ENCODE assay signal across 10 mouse cellular contexts in the genomic region with DNA sequence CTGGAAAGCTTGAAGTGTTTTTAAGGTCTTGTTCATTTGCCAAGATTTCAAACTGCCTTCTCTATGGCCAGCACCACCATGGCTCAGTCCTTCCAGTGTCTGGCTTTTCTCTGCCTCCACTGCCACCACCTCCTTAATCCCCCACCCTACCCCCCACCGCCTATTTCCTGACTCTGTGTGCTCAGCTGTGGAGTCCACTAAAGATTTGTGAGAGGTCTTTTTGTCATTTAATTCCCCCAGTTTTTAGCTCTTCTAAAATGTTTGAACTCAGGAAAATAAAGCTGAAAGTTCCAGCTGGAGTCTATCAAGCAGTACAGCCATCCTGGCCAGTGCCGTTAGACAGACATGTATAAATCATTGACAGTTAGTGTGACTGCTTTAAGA.
DNase-seq lines count a peak whose midpoint lies in the region; ATAC-seq and TF ChIP-seq lines count a peak whose summit lies in the region.
"Had no signal": no experiment of that assay in that cellular context is flagged by ENCODE, and none has a peak within 500 bp of the region (broad histone marks: within the 10 kb centered on the region; RNA-seq: fewer than 3 reads in every experiment).

No protein-coding gene starts in this region.

- no peak overlapping the region for H3K4me3 ChIP-seq in heart, embryonic 12.5 days
- H3K4me3 ChIP-seq in heart, adult 2 months = no peak overlapping the region
- H3K4me3 ChIP-seq in intestine, embryonic 16.5 days (ENCODE audit: low read length) = no peak overlapping the region
- no peak overlapping the region for H3K4me3 ChIP-seq in stomach, embryonic 15.5 days (replicated peaks)
- H3K4me3 ChIP-seq: hindbrain, embryonic 15.5 days had no signal

- intact Hi-C loops in heart, adult 2 months (cut with DNase I) = no loop called here
- intact Hi-C loops in left cerebral cortex, postnatal 10 days (cut with DNase I) = no loop called here

- peak; percentile 81 for ATAC-seq in heart, embryonic 12.5 days (ENCODE audit: insufficient number of reproducible peaks, low FRiP score)
- ATAC-seq in intestine, embryonic 16.5 days = peak; percentile 66
- ATAC-seq in stomach, embryonic 15.5 days (ENCODE audit: insufficient read depth, low FRiP score, low read depth) = peak; percentile 61; the same call in 1 of the 2 replicates

- TF ChIP-seq CTCF in heart, adult 2 months (IDR thresholded peaks at IDR 0.05) = no peak

- H3K79me2 ChIP-seq in heart, adult 2 months (replicated peaks; ENCODE audit: control insufficient read depth, insufficient read depth, low read length) = no peaks in the 10 kb centered on the region

- no peaks in the 10 kb centered on the region for H3K27me3 ChIP-seq in heart, embryonic 12.5 days (replicated peaks)
- H3K27me3 ChIP-seq in heart, adult 2 months (ENCODE audit: control insufficient read depth, insufficient read depth, low read length) = no peaks in the 10 kb centered on the region
- H3K27me3 ChIP-seq in intestine, embryonic 16.5 days (replicated peaks; ENCODE audit: control insufficient read depth, insufficient read depth, low read length) = no peaks in the 10 kb centered on the region
- no peaks in the 10 kb centered on the region for H3K27me3 ChIP-seq in stomach, embryonic 15.5 days (replicated peaks)
- H3K27me3 ChIP-seq: hindbrain, embryonic 15.5 days had no signal

- H3K36me3 ChIP-seq in heart, embryonic 12.5 days = peaks cover 23% of the 10 kb centered on the region
- H3K36me3 ChIP-seq in heart, adult 2 months (ENCODE audit: control insufficient read depth, insufficient read depth, low read length) = no peaks in the 10 kb centered on the region
- no peaks in the 10 kb centered on the region for H3K36me3 ChIP-seq in intestine, embryonic 16.5 days (ENCODE audit: control insufficient read depth, insufficient read depth, low read length)
- H3K36me3 ChIP-seq in stomach, embryonic 15.5 days = no peaks in the 10 kb centered on the region

- H3K9ac ChIP-seq in heart, embryonic 12.5 days = no peak overlapping the region
- H3K9ac ChIP-seq in heart, adult 2 months (ENCODE audit: low read depth, low read length) = no peak overlapping the region
- H3K9ac ChIP-seq in intestine, embryonic 16.5 days (ENCODE audit: low read depth, low read length) = no peak overlapping the region
- H3K9ac ChIP-seq in stomach, embryonic 15.5 days = no peak overlapping the region
- H3K9ac ChIP-seq: hindbrain, embryonic 15.5 days had no signal

- peak overlapping the region; percentile 55 for H3K27ac ChIP-seq in heart, embryonic 12.5 days (ENCODE audit: poor library complexity, severe bottlenecking)
- no peak overlapping the region for H3K27ac ChIP-seq in heart, adult 2 months
- H3K27ac ChIP-seq in intestine, embryonic 16.5 days (ENCODE audit: low read length) = peak overlapping the region; percentile 7; the same call in 1 of the 2 replicates
- peak overlapping the region; percentile 66 for H3K27ac ChIP-seq in stomach, embryonic 15.5 days
- H3K27ac ChIP-seq: hindbrain, embryonic 15.5 days had no signal

- no peak for TF ChIP-seq EP300 in heart, adult 2 months (IDR thresholded peaks at IDR 0.05; ENCODE audit: insufficient read depth, low read depth, low read length)

- DNase-seq in heart, adult 2 months = no peak
- peak; percentile 25 for DNase-seq in lung, postnatal 10 days
- DNase-seq in lung, postnatal 36 days = no peak
- DNase-seq in left cerebral cortex, postnatal 10 days (ENCODE audit: extremely low spot score in 1 of 2, low spot score in 2 of 2) = no peak
- no peak for DNase-seq in cerebellum, postnatal 14 days
- DNase-seq: B cell, adult 2 months had no signal

- H3K9me3 ChIP-seq in heart, embryonic 12.5 days (replicated peaks) = no peaks in the 10 kb centered on the region
- H3K9me3 ChIP-seq in intestine, embryonic 16.5 days (ENCODE audit: control insufficient read depth, low read length) = no peaks in the 10 kb centered on the region
- H3K9me3 ChIP-seq in stomach, embryonic 15.5 days = no peaks in the 10 kb centered on the region
- H3K9me3 ChIP-seq: hindbrain, embryonic 15.5 days had no signal

- no peak for TF ChIP-seq POLR2A in heart, adult 2 months (IDR thresholded peaks at IDR 0.05; ENCODE audit: insufficient read depth, low read depth, low read length)

- 28% methylated on average over 2 of the region's 2 CpGs for WGBS in heart, embryonic 12.5 days
- 40% methylated on average over 2 of the region's 2 CpGs for WGBS in heart, adult 2 months
- WGBS in intestine, embryonic 16.5 days = 37% methylated on average over 2 of the region's 2 CpGs
- WGBS in stomach, embryonic 15.5 days = 27% methylated on average over 2 of the region's 2 CpGs

- H3K4me2 ChIP-seq in heart, embryonic 12.5 days = no peak overlapping the region
- no peak overlapping the region for H3K4me2 ChIP-seq in intestine, embryonic 16.5 days (ENCODE audit: low read depth, low read length)
- H3K4me2 ChIP-seq in stomach, embryonic 15.5 days = no peak overlapping the region
- H3K4me2 ChIP-seq: hindbrain, embryonic 15.5 days had no signal

- H3K4me1 ChIP-seq in heart, embryonic 12.5 days (replicated peaks) = peaks cover 16% of the 10 kb centered on the region
- H3K4me1 ChIP-seq in heart, adult 2 months (ENCODE audit: control insufficient read depth, insufficient read depth, low read length) = no peaks in the 10 kb centered on the region
- no peaks in the 10 kb centered on the region; the same call in 1 of the 2 replicates for H3K4me1 ChIP-seq in intestine, embryonic 16.5 days (ENCODE audit: control insufficient read depth, insufficient read depth, low read length)
- H3K4me1 ChIP-seq in stomach, embryonic 15.5 days = no peaks in the 10 kb centered on the region
- H3K4me1 ChIP-seq: hindbrain, embryonic 15.5 days had no signal
